In genomic region chr7:124593462-124593861, GRCm38 (mm10) we compare ENCODE assay signal across 21 mouse cellular contexts.
DNase-seq lines count a peak whose midpoint lies in the region; ATAC-seq and TF ChIP-seq lines count a peak whose summit lies in the region.
"Had no signal": no experiment of that assay in that cellular context is flagged by ENCODE, and none has a peak within 500 bp of the region (broad histone marks: within the 10 kb centered on the region; RNA-seq: fewer than 3 reads in every experiment).

No protein-coding gene starts in this region.

- H3K4me1 ChIP-seq in heart, embryonic 10.5 days = no peaks in the 10 kb centered on the region
- no peaks in the 10 kb centered on the region for H3K4me1 ChIP-seq in liver, adult 2 months (ENCODE audit: control insufficient read depth, insufficient read depth, low read length)
- no peaks in the 10 kb centered on the region for H3K4me1 ChIP-seq in liver, embryonic 11.5 days (replicated peaks; ENCODE audit: control insufficient read depth, insufficient read depth, low read length)
- 0 out of 2 replicates have a peak, but pooled peaks cover 4% of the 10 kb centered on the region for H3K4me1 ChIP-seq in kidney, embryonic 16.5 days (ENCODE audit: insufficient read depth, low read length)
- H3K4me1 ChIP-seq: hindbrain, embryonic 15.5 days; liver, embryonic 15.5 days had no signal

- no peak overlapping the region for H3K4me3 ChIP-seq in heart, embryonic 10.5 days
- no peak overlapping the region for H3K4me3 ChIP-seq in liver, adult 2 months (ENCODE audit: insufficient read depth, low read depth, low read length)
- H3K4me3 ChIP-seq in liver, embryonic 11.5 days (ENCODE audit: low read depth, low read length) = no peak overlapping the region
- no peak overlapping the region for H3K4me3 ChIP-seq in kidney, embryonic 16.5 days (ENCODE audit: low read length)
- H3K4me3 ChIP-seq: gastrocnemius, adult 2 months; hindbrain, embryonic 15.5 days; left cerebral cortex, adult 2 months; liver, embryonic 15.5 days had no signal

- no peak for ATAC-seq in liver, embryonic 11.5 days (replicated peaks; ENCODE audit: low FRiP score)
- peak; percentile 84 for ATAC-seq in kidney, embryonic 16.5 days (ENCODE audit: low FRiP score, low TSS enrichment)
- ATAC-seq in erythroid progenitor cell, adult 5-6 weeks (replicated peaks; ENCODE audit: low FRiP score, poor library complexity, severe bottlenecking) = no peak
- ATAC-seq: activated CD4-positive, CD25-positive, alpha-beta regulatory T cell, adult 4 months; forebrain, postnatal 0 days; intestine, embryonic 16.5 days had no signal

- peak; percentile 7 for DNase-seq in heart, adult 8-10 months (ENCODE audit: low spot score)
- no peak for DNase-seq in heart, embryonic 10.5 days (ENCODE audit: low spot score)
- peak; percentile 55 for DNase-seq in liver, adult 2 months (ENCODE audit: extremely low read depth, low read depth, low spot score)
- no peak for DNase-seq in liver, embryonic 11.5 days (ENCODE audit: low spot score)
- peak; percentile 11 for DNase-seq in brain, embryonic 14.5 days (ENCODE audit: low read depth)
- DNase-seq in right cerebral cortex, postnatal 4 days = no peak
- DNase-seq: adrenal gland, postnatal 14 days; cerebellum, adult 18-20 months; cerebellum, postnatal 36 days; forebrain, postnatal 0 days; gastrocnemius, adult 2 months; midbrain, embryonic 14.5 days; spleen, adult 18-20 months; thymus, postnatal 14 days had no signal

- TF ChIP-seq CTCF in liver, adult 2 months (IDR thresholded peaks at IDR 0.05; ENCODE audit: low read depth, low read length) = no peak
- no peak for TF ChIP-seq CTCF in brain, embryonic 14.5 days (IDR thresholded peaks at IDR 0.05; ENCODE audit: borderline replicate concordance, extremely low read depth, insufficient read depth, insufficient read length)

- H3K27ac ChIP-seq in heart, embryonic 10.5 days = no peak overlapping the region
- no peak overlapping the region for H3K27ac ChIP-seq in liver, adult 2 months (replicated peaks; ENCODE audit: insufficient read depth, low read depth, low read length)
- H3K27ac ChIP-seq in liver, embryonic 11.5 days (ENCODE audit: low read depth, low read length) = no peak overlapping the region
- peak overlapping the region; percentile 75; the same call in 1 of the 2 replicates for H3K27ac ChIP-seq in kidney, embryonic 16.5 days (ENCODE audit: low read length)
- H3K27ac ChIP-seq: hindbrain, embryonic 15.5 days; left cerebral cortex, adult 2 months; liver, embryonic 15.5 days had no signal

- no peak overlapping the region for H3K4me2 ChIP-seq in liver, embryonic 11.5 days
- no peak overlapping the region for H3K4me2 ChIP-seq in kidney, embryonic 16.5 days (replicated peaks; ENCODE audit: low read depth, low read length)
- H3K4me2 ChIP-seq: hindbrain, embryonic 15.5 days; liver, embryonic 15.5 days had no signal

- no peaks in the 10 kb centered on the region for H3K9me3 ChIP-seq in heart, embryonic 10.5 days
- H3K9me3 ChIP-seq in liver, embryonic 11.5 days (ENCODE audit: control insufficient read depth, low read length) = no peaks in the 10 kb centered on the region
- no peaks in the 10 kb centered on the region for H3K9me3 ChIP-seq in kidney, embryonic 16.5 days (ENCODE audit: low read length)
- H3K9me3 ChIP-seq: hindbrain, embryonic 15.5 days; liver, embryonic 15.5 days had no signal

- H3K79me2 ChIP-seq in liver, adult 2 months (ENCODE audit: control insufficient read depth, insufficient read depth, low read length) = no peaks in the 10 kb centered on the region

- TF ChIP-seq POLR2A in liver, adult 2 months (IDR thresholded peaks at IDR 0.05; ENCODE audit: extremely low read depth, insufficient read depth, low read length) = no peak
- no peak for TF ChIP-seq POLR2A in brain, embryonic 14.5 days (IDR thresholded peaks at IDR 0.05; ENCODE audit: borderline replicate concordance, extremely low read depth, insufficient read depth, insufficient read length, poor library complexity, severe bottlenecking)

- no peak overlapping the region for H3K9ac ChIP-seq in liver, adult 2 months (ENCODE audit: low read depth, low read length)
- H3K9ac ChIP-seq in liver, embryonic 11.5 days (ENCODE audit: low read depth, low read length) = no peak overlapping the region
- no peak overlapping the region for H3K9ac ChIP-seq in kidney, embryonic 16.5 days (replicated peaks; ENCODE audit: low read length)
- H3K9ac ChIP-seq: forebrain, postnatal 0 days; hindbrain, embryonic 15.5 days; liver, embryonic 15.5 days had no signal

- no peaks in the 10 kb centered on the region for H3K27me3 ChIP-seq in heart, embryonic 10.5 days (ENCODE audit: insufficient read depth, poor library complexity, severe bottlenecking)
- no peaks in the 10 kb centered on the region for H3K27me3 ChIP-seq in liver, adult 2 months (ENCODE audit: control insufficient read depth, insufficient read depth, low read length)
- no peaks in the 10 kb centered on the region for H3K27me3 ChIP-seq in liver, embryonic 11.5 days (replicated peaks; ENCODE audit: control insufficient read depth, insufficient read depth, low read length)
- H3K27me3 ChIP-seq in kidney, embryonic 16.5 days (ENCODE audit: insufficient read depth, low read length) = no peaks in the 10 kb centered on the region
- H3K27me3 ChIP-seq: hindbrain, embryonic 15.5 days; liver, embryonic 15.5 days had no signal

- H3K36me3 ChIP-seq in heart, embryonic 10.5 days = no peaks in the 10 kb centered on the region
- no peaks in the 10 kb centered on the region for H3K36me3 ChIP-seq in liver, adult 2 months (ENCODE audit: control insufficient read depth, insufficient read depth, low read length)
- H3K36me3 ChIP-seq in liver, embryonic 11.5 days (ENCODE audit: control insufficient read depth, insufficient read depth, low read length) = no peaks in the 10 kb centered on the region
- no peaks in the 10 kb centered on the region for H3K36me3 ChIP-seq in kidney, embryonic 16.5 days (ENCODE audit: insufficient read depth, low read length)
- H3K36me3 ChIP-seq: hindbrain, embryonic 15.5 days; liver, embryonic 15.5 days had no signal

Comparison
In these comparisons a context has a peak if more than half of its experiments do, and no peak if none do; other contexts are left out.
1. DNase-seq: peak in heart, adult 8-10 months (single experiment), liver, adult 2 months (single experiment) and brain, embryonic 14.5 days (single experiment); none in heart, embryonic 10.5 days (single experiment), liver, embryonic 11.5 days (single experiment) and right cerebral cortex, postnatal 4 days (single experiment).